In genomic region chr5:120420106-120420505, GRCm38 (mm10) we compare ENCODE assay signal across 22 mouse cellular contexts. TPM values are rescaled to one million over a fixed set of nuclear protein-coding genes. Genes with fewer than 3 reads are reported as not detected.
DNase-seq lines count a peak whose midpoint lies in the region; ATAC-seq lines count a peak whose summit lies in the region.
"Had no signal": no experiment of that assay in that cellular context is flagged by ENCODE, and none has a peak within 500 bp of the region (broad histone marks: within the 10 kb centered on the region; RNA-seq: fewer than 3 reads in every experiment).

No protein-coding gene starts in this region.

- ATAC-seq in midbrain, embryonic 16.5 days, result no peak
- ATAC-seq in neural tube, embryonic 15.5 days (ENCODE audit: low FRiP score), result no peak
- ATAC-seq: forebrain, embryonic 13.5 days; forebrain, postnatal 0 days had no signal

- H3K9me3 ChIP-seq in midbrain, embryonic 16.5 days (replicated peaks; ENCODE audit: control insufficient read depth, low read length, poor library complexity, severe bottlenecking), result no peaks in the 10 kb centered on the region
- H3K9me3 ChIP-seq in midbrain, embryonic 10.5 days (replicated peaks), result no peaks in the 10 kb centered on the region
- no peaks in the 10 kb centered on the region for H3K9me3 ChIP-seq in neural tube, embryonic 15.5 days (replicated peaks)
- H3K9me3 ChIP-seq: embryonic facial prominence, embryonic 10.5 days; forebrain, embryonic 13.5 days; heart, embryonic 13.5 days had no signal

- H3K4me3 ChIP-seq in midbrain, embryonic 16.5 days (ENCODE audit: low read depth, low read length), result no peak overlapping the region
- H3K4me3 ChIP-seq in midbrain, embryonic 10.5 days, result no peak overlapping the region
- no peak overlapping the region for H3K4me3 ChIP-seq in neural tube, embryonic 15.5 days (replicated peaks)
- H3K4me3 ChIP-seq: embryonic facial prominence, embryonic 10.5 days; forebrain, embryonic 13.5 days; heart, embryonic 13.5 days had no signal

- no peak overlapping the region for H3K9ac ChIP-seq in midbrain, embryonic 16.5 days (ENCODE audit: low read depth, low read length)
- no peak overlapping the region for H3K9ac ChIP-seq in neural tube, embryonic 15.5 days (replicated peaks)
- H3K9ac ChIP-seq: forebrain, embryonic 13.5 days; forebrain, postnatal 0 days; heart, embryonic 13.5 days had no signal

- H3K27ac ChIP-seq in midbrain, embryonic 16.5 days (ENCODE audit: low read length), result peak overlapping the region; percentile 12; the same call in 1 of the 2 replicates
- H3K27ac ChIP-seq in midbrain, embryonic 10.5 days (replicated peaks), result no peak overlapping the region
- 0 out of 2 replicates have a peak overlapping the region, but pooled peaks have one; percentile 3 for H3K27ac ChIP-seq in neural tube, embryonic 15.5 days (replicated peaks)
- H3K27ac ChIP-seq: embryonic facial prominence, embryonic 10.5 days; forebrain, embryonic 13.5 days; heart, embryonic 13.5 days had no signal

- peaks cover 21% of the 10 kb centered on the region for H3K27me3 ChIP-seq in midbrain, embryonic 16.5 days (ENCODE audit: control insufficient read depth, insufficient read depth, low read depth, low read length)
- peaks cover 96% of the 10 kb centered on the region for H3K27me3 ChIP-seq in midbrain, embryonic 10.5 days (ENCODE audit: low read depth, poor library complexity, severe bottlenecking)
- peaks cover 50% of the 10 kb centered on the region for H3K27me3 ChIP-seq in neural tube, embryonic 15.5 days (replicated peaks)

- 83% methylated on average over 8 of the region's 8 CpGs for WGBS in midbrain, embryonic 16.5 days
- 88% methylated on average over 8 of the region's 8 CpGs for WGBS in midbrain, embryonic 10.5 days
- WGBS in neural tube, embryonic 15.5 days, result 81% methylated on average over 8 of the region's 8 CpGs

- peak; percentile 39 to 76 for DNase-seq in layer of hippocampus, adult 18-20 months (ENCODE audit: low spot score in 2 of 2)
- DNase-seq in layer of hippocampus, postnatal 25 days (ENCODE audit: extremely low spot score in 1 of 2, low spot score in 1 of 2), result no peak
- no peak for DNase-seq in midbrain, embryonic 10.5 days (ENCODE audit: low spot score)
- DNase-seq in right cerebral cortex, postnatal 36 days (ENCODE audit: low spot score in 2 of 2), result peak; percentile 45 to 46
- DNase-seq in right cerebral cortex, postnatal 4 days, result no peak
- DNase-seq in thymus, postnatal 4 days, result no peak
- DNase-seq: adrenal gland, adult 2 months; adrenal gland, postnatal 25 days; cerebellum, adult 2 months; cerebellum, postnatal 10 days; forebrain, postnatal 0 days; gastrocnemius, postnatal 36 days; heart, adult 11 months; heart, postnatal 4 days had no signal

- peaks cover 7% of the 10 kb centered on the region; the same call in 1 of the 2 replicates for H3K4me1 ChIP-seq in midbrain, embryonic 16.5 days (ENCODE audit: control insufficient read depth, insufficient read depth, low read length)
- H3K4me1 ChIP-seq in midbrain, embryonic 10.5 days, result peaks cover 4% of the 10 kb centered on the region; the same call in 1 of the 2 replicates
- 0 out of 2 replicates have a peak, but pooled peaks cover 3% of the 10 kb centered on the region for H3K4me1 ChIP-seq in neural tube, embryonic 15.5 days
- H3K4me1 ChIP-seq: embryonic facial prominence, embryonic 10.5 days; forebrain, embryonic 13.5 days; heart, embryonic 13.5 days had no signal

- no peak overlapping the region for H3K4me2 ChIP-seq in midbrain, embryonic 16.5 days (ENCODE audit: low read length)
- H3K4me2 ChIP-seq in neural tube, embryonic 15.5 days, result no peak overlapping the region
- H3K4me2 ChIP-seq: forebrain, embryonic 13.5 days; heart, embryonic 13.5 days had no signal

- no peaks in the 10 kb centered on the region for H3K36me3 ChIP-seq in midbrain, embryonic 16.5 days (ENCODE audit: control insufficient read depth, insufficient read depth, low read length)
- H3K36me3 ChIP-seq in midbrain, embryonic 10.5 days, result no peaks in the 10 kb centered on the region
- H3K36me3 ChIP-seq in neural tube, embryonic 15.5 days, result no peaks in the 10 kb centered on the region
- H3K36me3 ChIP-seq: embryonic facial prominence, embryonic 10.5 days; heart, embryonic 13.5 days had no signal

RNA-seq across cellular contexts. Expression of gene Lhx5, which starts 11.4 kb away (rescaled TPM):
- total RNA-seq in layer of hippocampus, adult 18-20 months (2021), result not detected
- not detected for total RNA-seq in layer of hippocampus, postnatal 25 days (2021)
- 22.5 and 23.2 TPM in 2 replicates for polyA plus RNA-seq in midbrain, embryonic 16.5 days (2015; fragmentation: Nextera tagmentation; extraction: Ambion mirVana)
- 23.5 and 30.5 TPM in 2 replicates for polyA plus RNA-seq in midbrain, embryonic 10.5 days (2016; fragmentation: Nextera tagmentation; extraction: Ambion mirVana)
- 18.7 and 22.4 TPM in 2 replicates for polyA plus RNA-seq in neural tube, embryonic 15.5 days (2015; fragmentation: Nextera tagmentation; extraction: Ambion mirVana)
- total RNA-seq: adrenal gland, adult 2 months; adrenal gland, postnatal 25 days; gastrocnemius, adult 8-10 months; gastrocnemius, postnatal 36 days; heart, postnatal 4 days had no signal
- polyA plus RNA-seq: adrenal gland, adult 2 months; embryonic facial prominence, embryonic 14.5 days; heart, embryonic 13.5 days; heart, postnatal 0 days had no signal

RNA-seq across cellular contexts. Expression of gene Sdsl, which starts 52.5 kb away (rescaled TPM):
- 1 to 10 TPM; 7.5 to 8.0 TPM for total RNA-seq in layer of hippocampus, adult 18-20 months (2021)
- 1 to 10 TPM; 7.1 to 9.1 TPM for total RNA-seq in layer of hippocampus, postnatal 25 days (2021)
- polyA plus RNA-seq in midbrain, embryonic 16.5 days (2015; fragmentation: Nextera tagmentation; extraction: Ambion mirVana), result 5.1 and 5.6 TPM in 2 replicates
- polyA plus RNA-seq in midbrain, embryonic 10.5 days (2016; fragmentation: Nextera tagmentation; extraction: Ambion mirVana), result 5.5 and 6.2 TPM in 2 replicates
- 7.9 TPM in 2 replicates for polyA plus RNA-seq in neural tube, embryonic 15.5 days (2015; fragmentation: Nextera tagmentation; extraction: Ambion mirVana)

RNA-seq across cellular contexts. Expression of gene Sds, which starts 56.2 kb away (rescaled TPM):
- under 1 TPM; 0.33 to 0.69 TPM for total RNA-seq in layer of hippocampus, adult 18-20 months (2021)
- total RNA-seq in layer of hippocampus, postnatal 25 days (2021), result under 1 TPM in 1 of 2 experiments, not detected in 1; 0.22 TPM
- polyA plus RNA-seq in midbrain, embryonic 16.5 days (2015; fragmentation: Nextera tagmentation; extraction: Ambion mirVana), result 0.36 TPM in 1 of 2 replicates, not detected in the other
- polyA plus RNA-seq in midbrain, embryonic 10.5 days (2016; fragmentation: Nextera tagmentation; extraction: Ambion mirVana), result not detected in 2 replicates
- not detected in 2 replicates for polyA plus RNA-seq in neural tube, embryonic 15.5 days (2015; fragmentation: Nextera tagmentation; extraction: Ambion mirVana)
- total RNA-seq: adrenal gland, postnatal 25 days; forebrain, postnatal 0 days; heart, postnatal 4 days had no signal
- polyA plus RNA-seq: embryonic facial prominence, embryonic 10.5 days; embryonic facial prominence, embryonic 14.5 days; forebrain, embryonic 13.5 days; forebrain, postnatal 0 days; heart, embryonic 13.5 days; heart, postnatal 0 days had no signal

Comparison
In these comparisons a context has a peak if more than half of its experiments do, and no peak if none do; other contexts are left out.
1. DNase-seq: peak in layer of hippocampus, adult 18-20 months (2 of 2) and right cerebral cortex, postnatal 36 days (2 of 2); none in layer of hippocampus, postnatal 25 days (0 of 2), midbrain, embryonic 10.5 days (single experiment), right cerebral cortex, postnatal 4 days (single experiment) and thymus, postnatal 4 days (single experiment).